Mouse (Mus musculus): Measurements from ENCODE around the gene Dhx57.

DNA sequence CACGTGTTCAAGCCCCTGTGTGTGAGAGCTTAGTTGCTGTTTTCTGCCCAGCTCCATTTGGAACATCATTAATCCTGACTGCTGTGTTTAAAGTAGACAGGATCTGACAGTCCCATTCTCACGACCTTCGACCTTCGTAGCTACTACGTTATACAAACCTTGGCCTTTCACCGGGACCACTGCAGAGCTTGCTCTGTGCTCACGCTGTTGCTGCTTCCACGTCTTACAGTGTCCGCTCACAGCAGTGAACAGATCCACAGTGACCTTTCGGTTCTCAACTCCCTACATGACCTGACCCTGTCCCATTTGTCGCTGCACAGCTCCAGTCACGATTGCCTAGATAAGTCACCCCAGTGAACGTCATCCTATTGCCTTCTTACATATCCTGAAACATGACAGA is 47.2 kb downstream of the Dhx57 start:
- TF ChIP-seq POLR2A (IDR thresholded peaks at IDR 0.05; ENCODE audit: borderline replicate concordance, insufficient read depth, low read length) (no peak), CTCF (IDR thresholded peaks at IDR 0.05; ENCODE audit: borderline replicate concordance, insufficient read depth, low read depth, low read length) (no peak)

Measured in cerebellum, adult 2 months (tissue).